Mouse (Mus musculus) liver, postnatal 0 days (tissue): ENCODE data around the gene Tmcc3.

Experiments
- CTCF ChIP-seq: sonication (generic); IDR thresholded peaks from 2 replicates; pipeline ENCODE4 v1.5.1; 2016; ENCODE audit warnings: antibody characterized with exemption, low read depth
- EP300 ChIP-seq: IDR thresholded peaks from 2 replicates; pipeline ENCODE4 v1.6.1; 2016; ENCODE audit warnings: antibody characterized with exemption, low read depth, mild to moderate bottlenecking

GRCm38 (mm10) chr10:94496826-94497440 is 185.2 kb downstream of the Tmcc3 start:
- no peak for TF ChIP-seq CTCF
- no peak for TF ChIP-seq EP300
